Mouse (Mus musculus): ENCODE data around the gene Asic3.

GRCm38 (mm10) chr5:24364508-24364907, 48.7 kb upstream of the Asic3 start, which contains the start of gene Nos3:
- TF ChIP-seq GATA1 (IDR thresholded peaks at IDR 0.05; ENCODE audit: borderline replicate concordance, low read length) (no peak), CTCF (IDR thresholded peaks at IDR 0.05; ENCODE audit: low read depth, low read length) (no peak), TAL1 (conservative IDR thresholded peaks at IDR 0.05; ENCODE audit: low read depth, low read length) (no peak), GATA2 (IDR thresholded peaks at IDR 0.05; ENCODE audit: borderline replicate concordance, low read depth, low read length) (no peak)

All from G1E (cell line).